Mouse (Mus musculus): ENCODE results near the gene Endou. TPM values are rescaled to one million over a fixed set of nuclear protein-coding genes. Genes with fewer than 3 reads are reported as not detected.

Gene Endou
- polyA plus RNA-seq, 1 experiment from 2014 or later, result not detected

DNA sequence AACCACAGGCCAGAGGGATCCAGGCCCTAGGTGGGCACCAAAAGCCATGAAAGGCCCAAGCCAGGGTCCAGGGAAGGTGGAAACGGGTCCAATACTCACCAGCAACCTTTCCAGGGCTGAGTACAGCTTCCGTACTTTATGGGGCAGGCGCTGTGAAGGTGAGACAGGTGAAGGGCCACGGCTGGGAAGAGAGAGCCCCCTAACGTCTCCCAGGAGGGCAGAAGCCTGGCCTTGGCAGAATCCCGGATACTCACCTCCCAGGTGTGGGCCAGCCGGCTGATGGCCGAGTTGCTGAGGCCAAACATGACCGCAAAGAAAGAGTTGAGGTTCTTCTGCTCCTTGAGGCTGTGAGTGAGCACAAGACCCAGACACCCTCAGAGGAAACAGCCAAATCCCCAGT is 18.3 kb upstream of the Endou start:
- no peaks in the 10 kb centered on the region for H3K36me3 ChIP-seq (ENCODE audit: control insufficient read depth, insufficient read depth, low read length)
- no peaks in the 10 kb centered on the region for H3K9me3 ChIP-seq (ENCODE audit: control insufficient read depth, low read length)
- no peak for DNase-seq (ENCODE audit: low spot score)
- H3K9ac ChIP-seq (ENCODE audit: low read length), result no peak overlapping the region
- H3K4me3 ChIP-seq (ENCODE audit: low read depth, low read length), result no peak overlapping the region
- peaks cover 18% of the 10 kb centered on the region for H3K4me1 ChIP-seq (replicated peaks; ENCODE audit: control insufficient read depth, insufficient read depth, low read length)
- no peak overlapping the region for H3K27ac ChIP-seq (ENCODE audit: low read depth)
- no peak for ATAC-seq (replicated peaks; ENCODE audit: low FRiP score, low TSS enrichment, low read depth)
- H3K27me3 ChIP-seq (replicated peaks; ENCODE audit: control insufficient read depth, insufficient read depth, low read length), result no peaks in the 10 kb centered on the region
- WGBS, result 92% methylated on average over 9 of the region's 9 CpGs
- no peak overlapping the region for H3K4me2 ChIP-seq (ENCODE audit: low read length)

DNA sequence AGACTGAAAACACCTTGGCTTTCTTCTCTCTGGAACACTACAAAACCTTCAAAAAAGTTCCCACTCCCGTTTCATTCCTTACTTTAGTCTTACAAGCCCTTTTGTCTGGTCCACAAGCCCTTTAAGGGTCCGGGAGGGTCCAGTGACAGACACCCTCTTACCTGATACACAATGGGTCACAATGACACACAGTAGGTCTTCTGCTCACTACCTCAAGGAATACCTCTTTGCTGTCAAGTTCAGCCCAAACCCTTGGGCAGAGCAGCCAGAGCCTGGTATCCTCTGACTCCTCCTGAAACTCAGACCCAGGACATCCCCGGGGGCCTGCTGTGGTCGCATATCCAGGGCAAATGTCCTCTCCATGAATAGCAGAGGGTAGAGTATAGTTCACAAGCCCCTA is 17.8 kb upstream of the Endou start:
- Histone ChIP-seq H3K9ac (ENCODE audit: low read length) (no peak overlapping the region), H3K4me3 (ENCODE audit: low read depth, low read length) (no peak overlapping the region), H3K4me2 (ENCODE audit: low read length) (no peak overlapping the region), H3K36me3 (ENCODE audit: control insufficient read depth, insufficient read depth, low read length) (no peaks in the 10 kb centered on the region), H3K4me1 (replicated peaks; ENCODE audit: control insufficient read depth, insufficient read depth, low read length) (peaks cover 18% of the 10 kb centered on the region), H3K27me3 (replicated peaks; ENCODE audit: control insufficient read depth, insufficient read depth, low read length) (no peaks in the 10 kb centered on the region), H3K27ac (ENCODE audit: low read depth) (no peak overlapping the region), H3K9me3 (ENCODE audit: control insufficient read depth, low read length) (no peaks in the 10 kb centered on the region)
- ATAC-seq (replicated peaks; ENCODE audit: low FRiP score, low TSS enrichment, low read depth) (no peak), DNase-seq (ENCODE audit: low spot score) (no peak)
- WGBS, result 90% methylated on average over 4 of the region's 4 CpGs

DNA sequence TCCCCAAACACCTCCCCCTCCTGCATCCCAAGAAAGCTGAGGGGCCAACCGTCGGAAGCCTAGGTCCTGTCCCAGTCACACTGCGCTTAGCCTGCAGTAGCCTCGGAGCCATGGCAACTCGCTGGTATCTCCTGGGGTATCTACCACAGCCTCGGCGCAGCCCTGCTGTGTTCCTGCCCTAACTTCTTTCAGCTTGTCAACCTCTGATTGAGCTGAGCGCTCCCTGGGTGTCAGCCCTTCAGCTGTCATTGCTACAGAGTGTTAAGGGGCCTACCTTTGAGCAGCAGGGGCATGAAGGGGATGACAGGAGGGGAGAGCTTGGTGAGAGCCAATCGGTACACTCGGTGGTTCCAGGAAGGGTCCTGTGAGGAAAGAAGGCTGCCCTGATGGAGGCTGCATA is 17.2 kb upstream of the Endou start:
- H3K4me3 ChIP-seq (ENCODE audit: low read depth, low read length), result no peak overlapping the region
- H3K9ac ChIP-seq (ENCODE audit: low read length), result no peak overlapping the region
- 68% methylated on average over 10 of the region's 10 CpGs for WGBS
- H3K36me3 ChIP-seq (ENCODE audit: control insufficient read depth, insufficient read depth, low read length), result no peaks in the 10 kb centered on the region
- H3K9me3 ChIP-seq (ENCODE audit: control insufficient read depth, low read length), result no peaks in the 10 kb centered on the region
- H3K27me3 ChIP-seq (replicated peaks; ENCODE audit: control insufficient read depth, insufficient read depth, low read length), result no peaks in the 10 kb centered on the region
- ATAC-seq (replicated peaks; ENCODE audit: low FRiP score, low TSS enrichment, low read depth), result no peak
- peaks cover 18% of the 10 kb centered on the region for H3K4me1 ChIP-seq (replicated peaks; ENCODE audit: control insufficient read depth, insufficient read depth, low read length)
- H3K4me2 ChIP-seq (ENCODE audit: low read length), result no peak overlapping the region
- H3K27ac ChIP-seq (ENCODE audit: low read depth), result no peak overlapping the region
- DNase-seq (ENCODE audit: low spot score), result no peak

DNA sequence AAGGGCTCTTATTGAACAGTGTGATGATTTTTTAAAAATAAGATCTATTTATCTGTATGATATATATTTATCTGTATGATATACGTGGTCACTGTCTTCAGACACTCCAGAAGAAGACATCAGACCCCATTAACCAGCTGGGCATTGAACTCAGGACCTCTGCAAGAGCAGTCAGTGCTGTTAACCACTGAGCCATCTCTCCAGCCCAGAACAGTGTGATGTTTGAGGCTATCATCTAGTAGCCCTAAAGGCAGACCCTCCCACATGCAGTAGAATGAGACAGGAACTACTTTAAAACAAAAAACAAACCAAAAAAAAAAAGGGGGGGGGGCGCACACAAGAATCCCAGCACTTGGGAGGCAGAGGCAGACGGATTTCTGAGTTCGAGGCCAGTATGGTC is 16.3 kb upstream of the Endou start:
- H3K9me3 ChIP-seq (ENCODE audit: control insufficient read depth, low read length), result no peaks in the 10 kb centered on the region
- H3K27ac ChIP-seq (ENCODE audit: low read depth), result no peak overlapping the region
- ATAC-seq (replicated peaks; ENCODE audit: low FRiP score, low TSS enrichment, low read depth) (no peak), DNase-seq (ENCODE audit: low spot score) (no peak)
- H3K36me3 ChIP-seq (ENCODE audit: control insufficient read depth, insufficient read depth, low read length), result no peaks in the 10 kb centered on the region
- no peak overlapping the region for H3K4me2 ChIP-seq (ENCODE audit: low read length)
- WGBS, result 88% methylated on average over 4 of the region's 4 CpGs
- H3K4me1 ChIP-seq (replicated peaks; ENCODE audit: control insufficient read depth, insufficient read depth, low read length), result peaks cover 18% of the 10 kb centered on the region
- no peak overlapping the region for H3K4me3 ChIP-seq (ENCODE audit: low read depth, low read length)
- H3K9ac ChIP-seq (ENCODE audit: low read length), result no peak overlapping the region
- H3K27me3 ChIP-seq (replicated peaks; ENCODE audit: control insufficient read depth, insufficient read depth, low read length), result no peaks in the 10 kb centered on the region

DNA sequence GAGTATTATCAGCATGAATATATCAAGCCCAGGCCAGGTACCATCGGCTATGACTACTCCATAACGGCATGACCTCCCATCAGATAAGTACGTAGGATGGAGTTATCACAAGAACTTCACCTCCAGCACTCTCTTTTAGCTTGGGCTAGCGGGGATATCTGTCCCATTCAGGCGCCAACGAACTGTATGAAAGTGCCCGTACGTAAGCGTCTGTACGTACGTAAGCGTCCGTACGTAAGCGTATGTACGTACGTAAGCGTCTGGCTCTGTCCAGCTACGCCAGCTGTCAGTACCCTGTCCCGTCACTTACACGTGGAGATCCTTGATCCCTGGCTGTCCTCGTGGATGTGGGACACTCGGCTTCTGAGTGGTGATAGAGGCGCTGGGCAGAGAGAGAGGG is 15.6 kb upstream of the Endou start:
- Histone ChIP-seq H3K9me3 (ENCODE audit: control insufficient read depth, low read length) (no peaks in the 10 kb centered on the region), H3K9ac (ENCODE audit: low read length) (no peak overlapping the region), H3K36me3 (ENCODE audit: control insufficient read depth, insufficient read depth, low read length) (no peaks in the 10 kb centered on the region), H3K4me2 (ENCODE audit: low read length) (no peak overlapping the region), H3K4me3 (ENCODE audit: low read depth, low read length) (no peak overlapping the region), H3K4me1 (replicated peaks; ENCODE audit: control insufficient read depth, insufficient read depth, low read length) (peaks cover 18% of the 10 kb centered on the region), H3K27me3 (replicated peaks; ENCODE audit: control insufficient read depth, insufficient read depth, low read length) (no peaks in the 10 kb centered on the region), H3K27ac (ENCODE audit: low read depth) (no peak overlapping the region)
- ATAC-seq (replicated peaks; ENCODE audit: low FRiP score, low TSS enrichment, low read depth), result no peak
- DNase-seq (ENCODE audit: low spot score), result no peak
- WGBS, result 91% methylated on average over 24 of the region's 24 CpGs

DNA sequence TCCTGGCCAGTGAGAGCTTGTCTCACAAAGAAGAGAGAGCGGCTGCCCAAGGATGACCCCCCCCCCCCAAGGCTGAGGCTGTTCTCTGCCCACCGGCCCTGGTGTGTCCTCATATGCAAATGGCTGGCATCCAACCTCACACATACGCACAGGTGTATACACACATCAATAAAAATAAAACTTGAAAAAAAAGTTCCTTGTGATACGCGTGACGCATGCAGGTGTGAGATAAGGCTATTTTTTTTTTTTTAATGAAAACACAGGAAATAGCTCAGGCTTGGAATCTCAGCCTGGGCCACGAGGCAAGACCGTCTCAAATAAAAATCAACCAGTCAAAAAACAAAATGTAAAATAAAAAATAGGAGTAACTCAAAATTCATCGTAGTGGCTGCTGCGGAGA is 15.1 kb upstream of the Endou start:
- no peak overlapping the region for H3K4me2 ChIP-seq (ENCODE audit: low read length)
- no peaks in the 10 kb centered on the region for H3K36me3 ChIP-seq (ENCODE audit: control insufficient read depth, insufficient read depth, low read length)
- no peak overlapping the region for H3K9ac ChIP-seq (ENCODE audit: low read length)
- H3K27ac ChIP-seq (ENCODE audit: low read depth), result no peak overlapping the region
- H3K27me3 ChIP-seq (replicated peaks; ENCODE audit: control insufficient read depth, insufficient read depth, low read length), result no peaks in the 10 kb centered on the region
- ATAC-seq (replicated peaks; ENCODE audit: low FRiP score, low TSS enrichment, low read depth), result no peak
- no peaks in the 10 kb centered on the region for H3K9me3 ChIP-seq (ENCODE audit: control insufficient read depth, low read length)
- WGBS, result 91% methylated on average over 10 of the region's 10 CpGs
- DNase-seq (ENCODE audit: low spot score), result no peak
- H3K4me1 ChIP-seq (replicated peaks; ENCODE audit: control insufficient read depth, insufficient read depth, low read length), result peaks cover 18% of the 10 kb centered on the region
- H3K4me3 ChIP-seq (ENCODE audit: low read depth, low read length), result no peak overlapping the region

DNA sequence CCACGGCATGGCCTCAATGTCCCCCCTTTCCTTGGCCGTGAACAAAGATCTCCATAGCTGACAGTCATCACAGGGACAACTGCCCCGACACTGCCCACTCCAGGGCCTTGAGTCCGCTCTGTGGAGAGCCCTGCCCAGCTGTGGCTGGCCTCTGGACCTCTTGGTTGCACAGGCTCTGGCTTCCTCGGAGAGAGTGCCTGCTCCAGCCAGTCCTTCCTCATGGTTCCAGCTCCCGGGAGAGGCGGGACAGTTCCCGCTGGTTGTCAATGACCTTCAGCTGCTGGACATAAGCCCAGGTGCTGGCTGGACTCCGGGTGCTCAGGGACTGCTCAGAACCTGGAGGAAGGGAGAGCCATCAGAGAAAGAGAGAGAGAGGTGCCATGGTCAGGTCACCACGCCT is 14.2 kb upstream of the Endou start:
- 62% methylated on average over 10 of the region's 10 CpGs for WGBS
- Histone ChIP-seq H3K9me3 (ENCODE audit: control insufficient read depth, low read length) (no peaks in the 10 kb centered on the region), H3K27me3 (replicated peaks; ENCODE audit: control insufficient read depth, insufficient read depth, low read length) (no peaks in the 10 kb centered on the region), H3K9ac (ENCODE audit: low read length) (no peak overlapping the region), H3K27ac (ENCODE audit: low read depth) (no peak overlapping the region), H3K4me1 (replicated peaks; ENCODE audit: control insufficient read depth, insufficient read depth, low read length) (peaks cover 9% of the 10 kb centered on the region), H3K36me3 (ENCODE audit: control insufficient read depth, insufficient read depth, low read length) (no peaks in the 10 kb centered on the region), H3K4me2 (ENCODE audit: low read length) (no peak overlapping the region), H3K4me3 (ENCODE audit: low read depth, low read length) (no peak overlapping the region)
- DNase-seq (ENCODE audit: low spot score) (no peak), ATAC-seq (replicated peaks; ENCODE audit: low FRiP score, low TSS enrichment, low read depth) (no peak)

DNA sequence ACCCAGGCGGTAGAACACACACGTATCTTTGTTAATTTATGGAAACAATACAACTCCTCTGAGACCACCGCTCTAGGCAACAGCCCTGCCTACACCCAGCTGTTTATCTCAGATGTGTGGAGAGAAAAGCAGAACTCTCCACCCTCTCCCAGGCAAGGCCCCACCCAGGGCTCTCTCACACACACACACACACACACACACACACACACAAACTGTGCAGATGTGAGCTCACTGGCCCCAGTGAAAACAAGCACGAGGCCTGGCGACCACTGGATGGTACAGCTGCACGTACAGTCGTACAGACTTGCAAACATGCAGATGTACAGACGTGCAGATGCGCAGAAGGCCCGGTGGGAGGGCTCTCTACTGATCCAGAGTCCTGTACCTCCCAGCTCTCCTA is 13.8 kb upstream of the Endou start:
- no peak overlapping the region for H3K9ac ChIP-seq (ENCODE audit: low read length)
- no peaks in the 10 kb centered on the region for H3K9me3 ChIP-seq (ENCODE audit: control insufficient read depth, low read length)
- 58% methylated on average over 10 of the region's 10 CpGs for WGBS
- H3K4me3 ChIP-seq (ENCODE audit: low read depth, low read length), result no peak overlapping the region
- H3K4me2 ChIP-seq (ENCODE audit: low read length), result no peak overlapping the region
- no peaks in the 10 kb centered on the region for H3K27me3 ChIP-seq (replicated peaks; ENCODE audit: control insufficient read depth, insufficient read depth, low read length)
- no peaks in the 10 kb centered on the region for H3K36me3 ChIP-seq (ENCODE audit: control insufficient read depth, insufficient read depth, low read length)
- DNase-seq (ENCODE audit: low spot score), result no peak
- ATAC-seq (replicated peaks; ENCODE audit: low FRiP score, low TSS enrichment, low read depth), result no peak
- peaks cover 7% of the 10 kb centered on the region for H3K4me1 ChIP-seq (replicated peaks; ENCODE audit: control insufficient read depth, insufficient read depth, low read length)
- H3K27ac ChIP-seq (ENCODE audit: low read depth), result no peak overlapping the region

DNA sequence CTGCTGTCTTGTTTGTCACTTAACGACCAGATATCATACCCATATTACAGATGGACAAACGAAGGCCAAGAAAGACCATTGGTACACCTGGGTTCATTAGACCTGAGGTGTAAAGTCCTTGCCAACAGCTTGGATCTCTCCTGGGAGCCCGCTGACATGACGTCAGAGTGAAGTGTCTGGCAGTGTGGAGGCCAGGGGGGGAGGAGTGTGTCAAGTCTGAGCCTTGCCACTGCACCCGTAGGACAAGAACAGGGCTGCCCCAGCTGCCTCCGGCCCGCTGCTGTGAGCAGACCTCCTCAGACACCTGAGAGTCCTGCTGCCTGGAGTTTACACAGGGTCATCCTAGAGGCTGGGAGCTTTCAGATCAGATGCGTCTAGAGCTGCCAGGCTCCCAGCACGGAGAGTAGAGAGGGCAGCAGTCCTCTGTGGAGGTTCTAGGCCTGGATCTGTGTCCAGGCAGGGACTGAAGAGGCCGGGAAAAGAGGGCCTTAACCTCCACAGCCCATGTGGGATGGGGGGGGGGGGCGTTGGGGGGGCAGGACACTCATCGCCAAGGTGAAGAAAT is 12.9 kb upstream of the Endou start:
- ATAC-seq (replicated peaks; ENCODE audit: low FRiP score, low TSS enrichment, low read depth), result no peak
- DNase-seq (ENCODE audit: low spot score), result no peak
- no peaks in the 10 kb centered on the region for H3K9me3 ChIP-seq (ENCODE audit: control insufficient read depth, low read length)
- peaks cover 7% of the 10 kb centered on the region for H3K4me1 ChIP-seq (replicated peaks; ENCODE audit: control insufficient read depth, insufficient read depth, low read length)
- 48% methylated on average over 12 of the region's 12 CpGs for WGBS
- H3K36me3 ChIP-seq (ENCODE audit: control insufficient read depth, insufficient read depth, low read length), result no peaks in the 10 kb centered on the region
- no peak overlapping the region for H3K27ac ChIP-seq (ENCODE audit: low read depth)
- H3K4me2 ChIP-seq (ENCODE audit: low read length), result no peak overlapping the region
- H3K9ac ChIP-seq (ENCODE audit: low read length), result no peak overlapping the region
- no peaks in the 10 kb centered on the region for H3K27me3 ChIP-seq (replicated peaks; ENCODE audit: control insufficient read depth, insufficient read depth, low read length)
- no peak overlapping the region for H3K4me3 ChIP-seq (ENCODE audit: low read depth, low read length)

Measured in intestine, embryonic 14.5 days (tissue).